Mouse (Mus musculus): ENCODE measurements around the gene Metrnl. TPM values are rescaled to one million over a fixed set of nuclear protein-coding genes. Genes with fewer than 3 reads are reported as not detected.

Gene Metrnl
- total and polyA plus RNA-seq, 3 experiments, result 18.0 to 21.2 (median 20.4) TPM

GRCm38 (mm10) chr11:121667541-121667940 is 33.8 kb upstream of the Metrnl start:
- intact Hi-C loops (cut with DNase I), result no loop called here
- H3K27ac ChIP-seq, result no peak overlapping the region
- H3K79me2 ChIP-seq (replicated peaks; ENCODE audit: control insufficient read depth, insufficient read depth, low read length), result no peaks in the 10 kb centered on the region
- no peak overlapping the region for H3K9ac ChIP-seq (ENCODE audit: low read depth, low read length)
- H3K4me1 ChIP-seq (ENCODE audit: control insufficient read depth, insufficient read depth, low read length), result no peaks in the 10 kb centered on the region; the same call in 1 of the 2 replicates
- no peaks in the 10 kb centered on the region for H3K27me3 ChIP-seq (ENCODE audit: control insufficient read depth, insufficient read depth, low read length)
- H3K36me3 ChIP-seq (ENCODE audit: control insufficient read depth, insufficient read depth, low read length), result no peaks in the 10 kb centered on the region
- DNase-seq, result no peak
- no peak overlapping the region for H3K4me3 ChIP-seq
- 93% methylated on average over 4 of the region's 4 CpGs for WGBS
- no peak for TF ChIP-seq CTCF (IDR thresholded peaks at IDR 0.05)
- no peak for TF ChIP-seq EP300 (IDR thresholded peaks at IDR 0.05; ENCODE audit: insufficient read depth, low read depth, low read length)
- TF ChIP-seq POLR2A (IDR thresholded peaks at IDR 0.05; ENCODE audit: insufficient read depth, low read depth, low read length), result no peak

DNA sequence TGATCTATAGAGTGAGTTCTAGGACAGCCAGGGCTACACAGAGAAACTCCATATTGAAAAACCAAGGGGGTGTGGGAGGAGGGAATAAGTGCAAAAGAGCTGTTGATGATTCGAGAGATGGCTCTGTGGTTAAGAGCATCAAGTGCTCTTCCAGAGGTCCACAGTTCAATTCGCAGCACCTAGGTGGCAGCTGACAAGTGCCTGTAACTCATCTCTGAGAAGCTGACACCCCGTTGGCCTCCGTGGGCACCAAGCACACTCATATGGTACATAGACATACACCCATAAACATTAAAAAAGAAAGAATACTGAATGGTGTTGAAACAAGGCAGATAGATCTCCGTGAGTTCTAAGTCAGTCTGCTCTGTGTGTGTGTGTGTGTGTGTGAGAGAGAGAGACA is 32.6 kb upstream of the Metrnl start:
- H3K27me3 ChIP-seq (ENCODE audit: control insufficient read depth, insufficient read depth, low read length), result no peaks in the 10 kb centered on the region
- TF ChIP-seq EP300 (IDR thresholded peaks at IDR 0.05; ENCODE audit: insufficient read depth, low read depth, low read length) (no peak), POLR2A (IDR thresholded peaks at IDR 0.05; ENCODE audit: insufficient read depth, low read depth, low read length) (no peak), CTCF (IDR thresholded peaks at IDR 0.05) (no peak)
- 90% methylated on average over 5 of the region's 5 CpGs for WGBS
- intact Hi-C loops (cut with DNase I), result no loop called here
- H3K36me3 ChIP-seq (ENCODE audit: control insufficient read depth, insufficient read depth, low read length), result no peaks in the 10 kb centered on the region
- no peak for DNase-seq
- no peak overlapping the region for H3K4me3 ChIP-seq
- no peak overlapping the region for H3K9ac ChIP-seq (ENCODE audit: low read depth, low read length)
- H3K79me2 ChIP-seq (replicated peaks; ENCODE audit: control insufficient read depth, insufficient read depth, low read length), result no peaks in the 10 kb centered on the region
- peaks cover 2% of the 10 kb centered on the region for H3K4me1 ChIP-seq (ENCODE audit: control insufficient read depth, insufficient read depth, low read length)
- H3K27ac ChIP-seq, result no peak overlapping the region

DNA sequence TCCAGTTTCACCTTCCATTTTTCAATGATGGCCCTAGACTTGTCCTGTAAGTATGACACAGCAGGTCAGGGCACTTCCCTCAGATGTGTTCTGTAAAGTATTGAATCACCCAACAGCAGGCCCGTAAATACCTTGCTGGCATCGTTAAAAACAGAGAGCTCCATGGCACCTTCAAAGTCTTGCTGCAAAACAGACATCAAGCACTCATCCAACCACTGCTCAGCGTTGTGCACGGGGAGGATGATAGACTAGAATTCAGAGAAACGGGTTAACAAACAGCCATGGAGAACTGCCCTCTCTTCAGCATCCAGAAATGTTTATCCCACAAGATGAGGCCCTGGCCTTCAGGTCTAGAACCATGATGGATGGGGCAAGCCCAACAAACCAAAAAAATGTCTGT is 30.4 kb upstream of the Metrnl start:
- H3K4me1 ChIP-seq (ENCODE audit: control insufficient read depth, insufficient read depth, low read length), result peaks cover 2% of the 10 kb centered on the region
- WGBS, result 99% methylated on average over 5 of the region's 5 CpGs
- intact Hi-C loops (cut with DNase I), result no loop called here

GRCm38 (mm10) chr11:121672312-121672989 is 28.9 kb upstream of the Metrnl start:
- 2% methylated on average over 22 of the region's 22 CpGs for WGBS
- no peaks in the 10 kb centered on the region for H3K27me3 ChIP-seq (ENCODE audit: control insufficient read depth, insufficient read depth, low read length)
- H3K9ac ChIP-seq (ENCODE audit: low read depth, low read length), result peak overlapping the region; percentile 63
- H3K4me3 ChIP-seq, result peak overlapping the region; percentile 70
- H3K4me1 ChIP-seq (ENCODE audit: control insufficient read depth, insufficient read depth, low read length), result peaks cover 2% of the 10 kb centered on the region
- no peaks in the 10 kb centered on the region for H3K36me3 ChIP-seq (ENCODE audit: control insufficient read depth, insufficient read depth, low read length)
- intact Hi-C loops (cut with DNase I), result no loop called here
- H3K27ac ChIP-seq, result peak overlapping the region; percentile 97
- H3K79me2 ChIP-seq (replicated peaks; ENCODE audit: control insufficient read depth, insufficient read depth, low read length), result no peaks in the 10 kb centered on the region
- TF ChIP-seq POLR2A (IDR thresholded peaks at IDR 0.05; ENCODE audit: insufficient read depth, low read depth, low read length) (no peak), CTCF (IDR thresholded peaks at IDR 0.05) (peak; percentile 53; the same call in 1 of the 2 replicates)
- no peak for DNase-seq

More for the DNA sequence above, 30.4 kb upstream of the Metrnl start:
- Histone ChIP-seq H3K27me3 (ENCODE audit: control insufficient read depth, insufficient read depth, low read length) (no peaks in the 10 kb centered on the region), H3K9ac (ENCODE audit: low read depth, low read length) (no peak overlapping the region), H3K4me3 (no peak overlapping the region), H3K27ac (no peak overlapping the region), H3K36me3 (ENCODE audit: control insufficient read depth, insufficient read depth, low read length) (no peaks in the 10 kb centered on the region), H3K79me2 (replicated peaks; ENCODE audit: control insufficient read depth, insufficient read depth, low read length) (no peaks in the 10 kb centered on the region)
- TF ChIP-seq EP300 (IDR thresholded peaks at IDR 0.05; ENCODE audit: insufficient read depth, low read depth, low read length) (no peak), CTCF (IDR thresholded peaks at IDR 0.05) (no peak), POLR2A (IDR thresholded peaks at IDR 0.05; ENCODE audit: insufficient read depth, low read depth, low read length) (no peak)
- no peak for DNase-seq

- WGBS, result under 1% methylated on average over 45 of the region's 46 CpGs
Measured at GRCm38 (mm10) chr11:121672990-121673572, 28.3 kb upstream of the Metrnl start, which contains the start of gene B3gntl1. B3gntl1 (minus strand) TSS chr11:121673153.

GRCm38 (mm10) chr11:121673629-121674028 is 27.7 kb upstream of the Metrnl start:
- 27% methylated on average over 7 of the region's 7 CpGs for WGBS
- no peak for DNase-seq
- intact Hi-C loops (cut with DNase I), result loop anchor here (1.0 kb wide), 1 partner anchor 29 kb away; no protein-coding TSS in a partner anchor

More at GRCm38 (mm10) chr11:121672990-121673572, 28.3 kb upstream of the Metrnl start, which contains the start of gene B3gntl1:
- H3K4me3 ChIP-seq, result peak within 1 kb of the TSS; percentile 70
- peak within 1 kb of the TSS; percentile 97 for H3K27ac ChIP-seq
- no peaks in the 10 kb centered on the region for H3K79me2 ChIP-seq (replicated peaks; ENCODE audit: control insufficient read depth, insufficient read depth, low read length)
- intact Hi-C loops (cut with DNase I), result loop anchor here (1.0 kb wide), 1 partner anchor 29 kb away; no protein-coding TSS in a partner anchor
- no peaks in the 10 kb centered on the region for H3K27me3 ChIP-seq (ENCODE audit: control insufficient read depth, insufficient read depth, low read length)
- peak within 1 kb of the TSS; percentile 63 for H3K9ac ChIP-seq (ENCODE audit: low read depth, low read length)
- peak; percentile 43 for TF ChIP-seq EP300 (IDR thresholded peaks at IDR 0.05; ENCODE audit: insufficient read depth, low read depth, low read length)
- TF ChIP-seq POLR2A (IDR thresholded peaks at IDR 0.05; ENCODE audit: insufficient read depth, low read depth, low read length), result peak; percentile 87
- no peak; the same call in 1 of the 2 replicates for TF ChIP-seq CTCF (IDR thresholded peaks at IDR 0.05)
- DNase-seq, result peak; percentile 100
- peaks cover 2% of the 10 kb centered on the region for H3K4me1 ChIP-seq (ENCODE audit: control insufficient read depth, insufficient read depth, low read length)
- no peaks in the 10 kb centered on the region for H3K36me3 ChIP-seq (ENCODE audit: control insufficient read depth, insufficient read depth, low read length)

More at GRCm38 (mm10) chr11:121673629-121674028, 27.7 kb upstream of the Metrnl start:
- Histone ChIP-seq H3K36me3 (ENCODE audit: control insufficient read depth, insufficient read depth, low read length) (no peaks in the 10 kb centered on the region), H3K27me3 (ENCODE audit: control insufficient read depth, insufficient read depth, low read length) (no peaks in the 10 kb centered on the region), H3K4me3 (peak overlapping the region; percentile 70), H3K27ac (peak overlapping the region; percentile 97), H3K9ac (ENCODE audit: low read depth, low read length) (peak overlapping the region; percentile 18), H3K79me2 (replicated peaks; ENCODE audit: control insufficient read depth, insufficient read depth, low read length) (no peaks in the 10 kb centered on the region), H3K4me1 (ENCODE audit: control insufficient read depth, insufficient read depth, low read length) (peaks cover 2% of the 10 kb centered on the region)
- no peak for TF ChIP-seq POLR2A (IDR thresholded peaks at IDR 0.05; ENCODE audit: insufficient read depth, low read depth, low read length)
- TF ChIP-seq CTCF (IDR thresholded peaks at IDR 0.05), result peak; percentile 12; the same call in 1 of the 2 replicates
- no peak for TF ChIP-seq EP300 (IDR thresholded peaks at IDR 0.05; ENCODE audit: insufficient read depth, low read depth, low read length)
